Mouse (Mus musculus): ENCODE data around the gene Kyat1.
"Not testable (repeated sequence)": the region's sequence is repeated elsewhere in the genome, so short reads cannot be mapped to it uniquely, and the experiment has no call there.

The Kyat1 gene

DNA sequence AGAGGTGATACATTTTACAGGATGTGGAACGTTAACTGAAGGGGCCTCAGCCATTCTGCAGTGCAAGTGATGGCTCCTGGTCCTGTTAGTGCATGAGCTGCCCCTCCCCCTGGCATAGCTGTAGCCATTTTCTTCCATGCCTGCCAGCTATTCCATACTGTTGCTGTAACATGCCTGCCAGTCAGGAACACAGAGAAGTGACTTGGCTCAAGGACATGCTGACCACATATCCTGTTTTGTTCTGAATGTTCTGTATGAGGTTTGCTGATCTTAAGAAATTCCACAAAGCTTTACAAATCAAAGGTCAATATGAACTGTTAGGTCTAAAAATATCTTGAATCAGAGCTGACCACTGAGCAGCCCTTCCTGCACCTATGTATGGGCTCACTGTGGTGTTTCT lies 7.3 kb upstream of the Kyat1 start:
- DNase-seq = no peak

DNA sequence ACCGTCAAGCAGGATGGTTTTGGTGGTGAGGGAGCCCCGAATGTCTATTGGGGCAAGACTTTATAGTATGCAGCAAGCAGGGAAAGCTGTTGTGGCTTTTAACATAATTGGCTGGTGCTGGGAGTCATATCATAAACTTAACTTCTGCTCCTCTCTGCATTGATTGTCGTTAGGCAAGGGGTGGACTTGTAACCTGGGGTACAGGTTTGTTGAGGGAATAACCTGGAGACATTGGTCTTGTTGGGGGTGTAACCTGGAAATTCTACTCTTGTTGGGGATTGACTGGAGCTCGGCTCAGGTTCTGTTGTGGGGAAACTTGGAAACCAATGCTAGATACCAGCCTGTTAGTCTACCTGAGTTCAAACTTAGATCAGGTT lies 6.5 kb upstream of the Kyat1 start:
- no peak for DNase-seq

GRCm38 (mm10) chr2:30211408-30212168 lies 5.9 kb upstream of the Kyat1 start:
- no peak for DNase-seq

DNA sequence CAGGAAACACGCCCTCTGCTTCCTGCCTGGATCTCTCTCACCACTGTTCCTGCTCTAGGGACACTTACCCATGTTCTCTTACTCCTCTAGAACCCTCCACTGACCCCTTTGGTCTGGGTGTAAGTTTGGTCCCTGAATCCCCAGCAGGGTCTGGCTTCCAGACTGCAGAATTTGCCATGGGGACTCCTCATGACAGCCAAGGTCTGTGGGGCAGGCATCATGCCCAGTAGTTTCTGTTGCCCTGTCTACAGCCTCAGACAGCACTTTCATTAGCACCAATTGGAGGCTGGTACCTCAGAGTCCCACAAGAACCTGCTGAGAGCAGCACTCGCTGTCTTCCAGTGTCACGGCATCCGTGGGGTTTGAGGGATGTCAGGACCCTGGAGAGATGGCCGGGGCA lies 2.2 kb upstream of the Kyat1 start:
- no peak for DNase-seq

GRCm38 (mm10) chr2:30207401-30207800 lies 1.8 kb upstream of the Kyat1 start:
- DNase-seq = no peak

DNA sequence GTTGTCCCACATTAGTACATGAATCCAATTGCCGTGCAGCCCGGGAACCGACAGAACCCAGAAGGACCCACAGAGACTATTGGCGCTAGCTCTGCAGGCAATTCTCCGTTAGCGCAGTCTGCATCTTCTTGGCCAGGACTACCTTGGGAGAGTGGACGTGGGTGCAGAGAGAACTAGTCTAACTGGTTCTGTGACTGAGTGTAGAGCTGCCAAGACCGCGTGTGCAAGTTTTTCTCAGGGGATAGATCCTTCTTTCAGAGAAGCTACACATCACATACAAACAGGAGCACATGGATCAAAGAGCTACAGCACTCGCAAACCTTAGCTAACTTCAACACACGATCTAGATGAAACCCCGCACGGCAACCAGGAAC lies 405 bp downstream of the Kyat1 start:
- no peak for DNase-seq

DNA sequence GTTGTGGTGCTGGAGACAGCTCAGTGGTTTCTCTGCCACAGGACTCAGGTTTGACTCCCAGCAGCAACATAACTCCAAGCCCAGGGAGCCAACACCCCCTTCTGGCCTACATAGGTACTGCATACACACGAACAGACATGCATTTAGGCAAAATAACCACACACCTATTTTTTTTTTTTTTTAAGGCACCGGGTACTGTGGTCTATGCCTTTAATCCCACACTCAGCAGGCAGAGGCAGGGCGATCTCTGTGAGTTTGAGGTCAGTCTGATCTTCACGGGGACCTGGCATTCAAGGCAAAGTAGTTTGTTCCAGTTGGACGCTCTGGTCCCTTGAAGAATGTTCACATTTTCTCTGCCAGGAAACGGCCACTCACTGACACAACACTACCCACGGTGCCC lies 2.2 kb downstream of the Kyat1 start:
- no peak for DNase-seq

GRCm38 (mm10) chr2:30200388-30200925 lies 5.2 kb downstream of the Kyat1 start:
- DNase-seq = no peak

- no peak for DNase-seq
Measured at GRCm38 (mm10) chr2:30199984-30200383, 5.7 kb downstream of the Kyat1 start.

GRCm38 (mm10) chr2:30198021-30198420 lies 7.6 kb downstream of the Kyat1 start:
- no peak for DNase-seq

DNA sequence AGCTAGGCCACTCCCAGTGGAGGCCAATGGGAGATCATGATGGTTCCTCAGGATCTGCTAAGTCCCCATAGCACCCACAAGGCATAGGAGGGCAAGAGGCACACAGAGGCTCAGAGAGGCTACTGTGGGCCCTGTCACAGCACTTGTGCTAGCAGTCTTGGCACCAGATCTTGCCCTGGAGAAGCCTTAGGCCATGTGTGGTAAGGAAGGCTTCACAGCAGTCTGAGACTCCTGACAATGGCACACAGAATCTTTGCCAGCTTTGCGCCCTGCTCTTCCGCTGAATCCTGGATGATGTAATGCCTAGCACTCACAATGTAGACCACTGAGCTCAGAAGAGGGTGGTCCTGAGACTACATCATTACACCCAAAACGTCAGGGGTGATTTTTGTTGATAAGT lies 11.0 kb downstream of the Kyat1 start:
- DNase-seq = no peak

GRCm38 (mm10) chr2:30191790-30192580 lies 13.7 kb downstream of the Kyat1 start:
- no peak for DNase-seq

GRCm38 (mm10) chr2:30185681-30186080 lies 20.0 kb downstream of the Kyat1 start:
- DNase-seq = no peak

DNA sequence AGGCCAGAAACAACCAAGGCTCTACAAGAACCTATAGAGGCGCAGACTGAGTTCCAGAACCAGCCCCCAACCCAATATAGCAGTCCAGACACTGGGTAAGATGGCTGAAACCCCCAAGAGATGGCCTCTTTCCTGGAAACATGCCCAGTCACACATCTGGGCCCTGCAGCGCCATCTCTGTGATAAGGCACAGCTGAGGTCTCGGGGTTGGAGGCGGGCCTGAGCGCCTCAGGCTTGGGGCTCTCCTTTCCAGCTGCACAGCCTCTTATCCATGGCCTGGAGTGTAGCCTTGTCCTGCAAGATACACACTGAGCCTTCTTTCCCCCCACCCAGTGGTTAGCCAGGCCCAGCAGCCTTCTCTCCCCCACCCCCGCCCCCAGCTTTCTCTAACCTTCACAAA lies 20.4 kb downstream of the Kyat1 start:
- DNase-seq = no peak

DNA sequence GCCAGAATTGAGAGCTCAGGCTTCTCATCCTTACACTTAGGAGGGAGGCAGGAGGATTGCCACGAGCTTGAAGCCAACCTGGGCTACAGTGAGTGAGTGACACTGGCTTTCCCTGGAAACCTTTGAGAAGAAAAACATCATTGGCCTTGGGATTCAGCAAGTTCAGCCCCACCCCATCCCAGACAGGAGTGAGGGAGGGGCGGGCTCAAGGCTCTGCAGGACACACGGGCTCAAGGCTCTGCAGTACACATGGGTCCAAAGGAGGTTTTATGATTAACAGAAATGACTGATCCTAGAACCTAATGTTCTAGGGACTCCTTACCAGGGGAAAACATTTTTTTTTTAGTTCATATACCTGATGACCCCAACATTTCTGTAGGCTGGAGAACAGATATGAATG lies 21.9 kb downstream of the Kyat1 start:
- no peak for DNase-seq

GRCm38 (mm10) chr2:30182424-30182823 lies 23.2 kb downstream of the Kyat1 start:
- DNase-seq = no peak

DNA sequence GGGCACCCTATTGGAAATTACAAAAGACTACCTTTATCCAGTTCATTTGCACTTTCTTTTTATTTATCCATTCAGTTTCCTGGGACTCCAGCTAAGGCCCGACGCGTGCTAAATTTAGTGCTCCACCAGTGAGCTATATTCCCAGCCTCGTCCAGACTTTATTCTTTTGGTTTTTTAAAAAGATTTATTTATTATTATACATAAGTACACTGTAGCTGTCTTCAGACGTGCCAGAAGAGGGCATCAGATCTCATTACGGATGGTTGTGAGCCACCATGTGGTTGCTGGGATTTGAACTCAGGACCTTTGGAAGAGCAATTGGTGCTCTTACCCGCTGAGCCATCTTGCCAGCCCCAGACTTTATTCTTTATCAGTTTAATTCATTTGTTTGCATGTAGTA lies 26.9 kb downstream of the Kyat1 start:
- not testable (repeated sequence) for DNase-seq

DNA sequence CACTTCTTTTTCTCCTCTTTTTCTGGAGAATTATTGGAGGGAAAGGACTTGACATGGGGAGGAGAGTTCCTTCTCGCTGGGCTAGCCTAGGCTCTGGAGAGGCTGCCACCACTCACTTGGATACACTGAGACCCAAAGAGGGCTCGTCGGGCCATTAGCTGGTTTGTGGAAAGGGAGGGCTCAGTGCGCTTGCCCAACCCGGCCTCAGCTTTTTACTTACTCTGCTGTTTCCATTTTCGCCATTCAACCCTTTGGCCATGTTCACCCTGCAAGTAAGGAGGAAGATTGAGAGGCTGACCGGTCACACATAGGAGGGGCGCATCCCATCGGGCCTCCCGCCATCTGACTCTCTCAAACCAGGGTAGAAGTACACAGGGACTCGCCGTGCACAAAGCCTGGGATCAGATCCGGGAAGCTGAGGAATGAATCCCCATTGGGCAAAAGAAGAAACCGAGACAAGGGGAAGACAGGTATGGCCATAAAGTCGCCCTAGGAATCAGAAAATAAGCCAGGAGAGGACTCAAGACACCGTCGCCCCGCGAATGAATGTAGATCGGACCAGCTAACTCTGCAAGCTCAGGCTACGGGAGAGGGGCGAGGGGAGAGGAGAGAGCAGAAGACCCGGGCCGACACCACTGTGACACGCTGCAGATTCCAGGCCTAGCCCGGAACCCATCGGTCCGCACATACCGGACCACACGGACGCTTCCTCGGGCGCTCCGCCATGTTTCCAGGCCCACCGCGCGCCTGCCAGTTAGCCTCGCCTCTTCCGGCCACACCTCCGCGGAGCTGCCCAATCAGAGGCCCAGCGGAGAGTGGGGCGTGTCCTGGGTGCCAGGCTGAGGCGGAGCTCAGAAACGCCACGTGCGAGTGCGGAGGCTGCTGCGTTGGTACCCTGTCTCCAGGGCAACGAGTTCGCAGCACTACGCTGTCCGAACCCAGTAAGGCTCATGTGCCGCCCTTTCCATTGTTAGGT lies 27.7 kb downstream of the Kyat1 start, which contains the start of gene Spout1:
Gene Spout1, minus strand, starts transcription at position 760 of the 976 bp plus-strand sequence.
- DNase-seq = peak; percentile 84 to 86

DNA sequence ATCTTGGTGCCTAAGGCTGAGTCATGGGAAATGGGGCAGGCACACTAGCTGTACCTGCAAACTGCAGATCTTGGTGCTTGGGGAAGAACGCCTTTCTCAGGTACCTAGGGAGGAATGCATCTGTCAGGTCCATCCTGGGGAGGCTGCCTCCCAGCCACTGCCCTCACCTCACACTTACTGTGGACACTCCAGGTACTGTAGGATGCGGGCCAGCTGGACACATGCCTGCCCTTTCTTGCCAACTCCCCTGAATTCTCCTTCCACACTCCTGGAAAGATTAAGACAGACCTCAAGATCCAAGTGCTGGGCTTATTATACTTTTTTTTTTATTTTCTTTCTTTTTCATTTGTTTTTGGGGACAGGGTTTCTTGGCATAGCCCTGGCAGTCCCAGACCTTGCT lies 29.1 kb downstream of the Kyat1 start:
- DNase-seq = no peak

- DNase-seq = no peak
Measured at GRCm38 (mm10) chr2:30175897-30176296, 29.8 kb downstream of the Kyat1 start.

DNA sequence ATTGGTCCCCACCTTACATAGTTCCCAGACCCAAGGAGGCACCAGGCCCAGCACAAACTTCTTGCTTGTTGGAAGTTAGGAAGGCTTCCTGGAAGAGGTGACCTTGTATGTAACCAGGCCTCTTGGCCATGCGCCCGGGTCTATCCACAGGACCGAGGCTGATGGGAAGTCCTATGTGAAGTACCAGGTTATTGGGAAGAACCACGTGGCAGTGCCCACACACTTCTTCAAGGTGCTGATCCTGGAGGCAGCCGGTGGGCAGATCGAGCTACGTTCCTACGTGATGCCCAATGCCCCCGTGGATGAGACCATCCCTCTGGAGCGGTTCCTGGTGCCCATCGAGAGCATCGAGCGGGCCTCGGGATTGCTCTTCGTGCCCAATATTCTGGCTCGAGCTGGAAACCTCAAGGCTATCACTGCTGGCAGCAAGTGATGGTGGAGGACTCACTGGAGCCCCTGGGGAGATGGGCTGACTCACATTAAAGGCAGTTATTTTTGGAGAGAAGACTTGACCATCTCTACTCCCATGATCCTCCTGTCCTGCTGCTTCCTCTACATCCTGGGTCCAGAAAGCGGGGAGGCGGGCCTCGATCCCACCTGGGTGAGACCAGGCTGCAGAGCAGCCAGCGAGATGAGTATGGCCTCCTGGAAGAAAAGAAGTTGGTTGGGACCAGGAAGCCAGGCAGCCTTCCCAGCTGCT lies 32.0 kb downstream of the Kyat1 start:
- DNase-seq = no peak

- DNase-seq = no peak
Measured at GRCm38 (mm10) chr2:30171997-30172382, 33.7 kb downstream of the Kyat1 start.
